Mouse (Mus musculus): ENCODE results near the gene Rae1.

Gene Rae1

GRCm38 (mm10) chr2:173027169-173027823 is 27.4 kb downstream of the Rae1 start:
- no peak for DNase-seq (ENCODE audit: low spot score in 2 of 2)

- peak; percentile 46 to 70 for DNase-seq (ENCODE audit: low spot score in 2 of 2)
Observed at GRCm38 (mm10) chr2:173027824-173028495, 28.0 kb downstream of the Rae1 start.

GRCm38 (mm10) chr2:173028508-173029031 is 28.7 kb downstream of the Rae1 start:
- DNase-seq (ENCODE audit: low spot score in 2 of 2), result peak in 1 of 2 experiments; percentile 68

DNA sequence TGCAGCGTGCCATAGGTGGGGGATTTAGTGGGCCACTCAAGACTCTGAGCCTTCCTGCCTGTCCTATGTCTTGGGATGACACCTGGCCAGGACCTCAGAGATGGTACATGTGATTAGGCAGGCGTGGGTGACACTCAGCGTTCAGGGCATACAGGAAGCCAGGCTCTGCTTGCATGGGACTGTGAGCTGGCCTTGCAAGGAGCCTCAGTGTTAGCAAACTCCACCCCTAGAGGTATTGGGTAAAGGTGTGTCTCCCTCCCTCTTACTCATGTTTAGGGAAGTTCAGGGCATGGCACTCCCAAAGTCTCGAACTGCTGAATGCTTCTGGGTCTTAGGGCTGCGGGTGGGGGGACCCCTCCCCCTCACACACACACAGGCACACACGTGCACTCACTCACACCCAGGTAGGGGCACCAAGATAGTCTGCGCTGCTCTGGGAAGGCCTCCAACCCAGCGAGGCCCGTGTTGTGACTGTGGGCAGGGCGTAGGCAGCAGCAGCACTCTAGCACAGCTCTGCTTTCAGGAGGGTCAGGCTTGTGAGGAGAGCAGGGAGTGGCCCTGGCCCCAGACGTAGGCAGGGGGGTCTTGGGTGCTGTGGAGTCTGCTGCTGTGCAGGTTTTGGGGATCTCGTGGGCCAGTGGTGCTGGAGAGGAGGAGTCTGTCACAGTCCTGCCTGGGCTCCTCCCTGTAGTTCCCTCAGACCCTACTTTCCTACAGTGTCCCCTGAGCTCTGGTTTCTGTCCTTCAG is 30.8 kb downstream of the Rae1 start:
- no peak for DNase-seq (ENCODE audit: low spot score in 2 of 2)

GRCm38 (mm10) chr2:173033531-173033930 is 33.6 kb downstream of the Rae1 start:
- peak in 1 of 2 experiments; percentile 44 for DNase-seq (ENCODE audit: low spot score in 2 of 2)

- peak; percentile 84 to 86 for DNase-seq (ENCODE audit: low spot score in 2 of 2)
Observed at GRCm38 (mm10) chr2:173034998-173035397, 35.1 kb downstream of the Rae1 start.

DNA sequence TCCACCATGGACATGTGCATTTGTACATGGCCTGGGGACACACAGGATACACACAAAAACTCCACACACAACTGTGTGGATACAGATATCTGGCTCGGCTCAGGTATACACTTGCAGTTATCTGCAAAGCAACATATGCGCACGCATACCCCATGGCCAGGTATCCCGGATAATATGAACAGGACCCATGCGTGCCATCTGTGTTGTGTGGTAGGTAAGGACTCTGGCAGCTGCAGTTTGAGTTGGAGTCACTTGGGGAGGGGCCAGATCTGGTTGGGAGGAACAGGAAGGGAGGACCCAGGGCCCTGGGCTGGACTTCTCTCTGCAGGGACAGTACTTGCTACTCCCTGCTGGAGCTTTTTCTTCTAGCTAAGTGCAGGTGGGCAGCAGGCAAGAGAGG is 35.7 kb downstream of the Rae1 start:
- peak in 1 of 2 experiments; percentile 50 for DNase-seq (ENCODE audit: low spot score in 2 of 2)

- DNase-seq (ENCODE audit: low spot score in 2 of 2), result no peak
Observed at GRCm38 (mm10) chr2:173036055-173036454, 36.1 kb downstream of the Rae1 start.

DNA sequence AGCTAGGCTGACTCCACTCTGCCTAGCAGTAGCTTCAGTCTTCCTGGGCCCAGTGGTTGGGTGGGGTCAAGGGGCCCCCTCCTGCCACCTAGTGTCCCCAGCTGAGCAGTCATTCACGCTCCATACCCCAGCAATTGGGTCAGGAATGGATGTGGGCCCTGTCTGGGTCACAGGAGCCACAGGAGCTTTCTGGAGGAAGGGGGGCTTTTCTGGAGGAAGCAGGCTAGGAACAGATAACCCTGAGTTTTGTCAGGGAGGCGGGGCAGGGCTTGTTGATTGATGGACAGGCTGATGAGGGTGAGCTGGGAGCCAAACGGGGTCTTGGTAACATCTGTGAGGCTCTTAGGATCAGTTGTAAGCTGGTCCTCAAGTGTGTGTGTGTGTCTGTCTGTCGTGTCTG is 36.7 kb downstream of the Rae1 start:
- DNase-seq (ENCODE audit: low spot score in 2 of 2), result peak in 1 of 2 experiments; percentile 57

DNA sequence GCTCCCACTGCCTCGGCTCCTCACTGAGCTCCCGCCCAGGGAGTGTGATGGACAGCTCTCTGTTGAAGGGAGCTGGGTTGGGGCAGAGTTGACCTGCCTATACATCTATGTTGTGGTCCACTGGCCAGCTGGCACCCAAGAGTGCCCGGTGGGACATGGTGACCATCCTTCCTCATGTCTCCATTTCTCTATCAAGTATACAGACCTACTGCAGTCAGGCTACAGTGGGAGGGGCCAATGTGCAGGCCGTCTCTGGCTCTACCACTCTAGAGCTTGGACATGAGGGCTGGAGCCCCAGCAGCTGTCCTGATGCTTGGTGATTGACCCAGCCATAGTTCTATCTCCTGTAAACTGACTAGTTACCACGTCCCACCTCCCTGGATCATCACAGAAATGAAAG is 37.4 kb downstream of the Rae1 start:
- DNase-seq (ENCODE audit: low spot score in 2 of 2), result peak in 1 of 2 experiments; percentile 65

GRCm38 (mm10) chr2:173037827-173038607 is 38.1 kb downstream of the Rae1 start:
- DNase-seq (ENCODE audit: low spot score in 2 of 2), result peak; percentile 88 to 89

DNA sequence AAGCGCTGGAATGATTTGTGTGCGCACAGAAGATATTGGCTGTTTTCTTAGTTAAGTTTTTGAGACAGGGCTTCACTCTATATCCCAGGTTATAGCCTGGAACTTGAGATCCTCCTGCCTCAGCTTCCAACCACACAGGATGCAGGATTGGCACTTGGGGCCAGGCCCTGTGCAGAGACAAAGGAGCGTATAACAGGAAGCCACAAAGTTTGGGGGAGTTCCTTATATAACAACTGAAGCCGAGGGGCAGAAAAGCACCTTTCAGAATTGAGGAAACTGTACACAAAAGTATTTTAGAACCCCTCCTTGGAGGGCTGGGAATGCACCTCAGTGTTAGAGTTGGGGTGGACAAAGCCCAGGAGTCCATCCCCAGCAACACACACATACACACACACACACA is 39.1 kb downstream of the Rae1 start:
- DNase-seq (ENCODE audit: low spot score in 2 of 2), result no peak

GRCm38 (mm10) chr2:173040803-173041202 is 40.9 kb downstream of the Rae1 start:
- DNase-seq (ENCODE audit: low spot score in 2 of 2), result no peak

GRCm38 (mm10) chr2:173041242-173041641 is 41.3 kb downstream of the Rae1 start:
- DNase-seq (ENCODE audit: low spot score in 2 of 2), result no peak

DNA sequence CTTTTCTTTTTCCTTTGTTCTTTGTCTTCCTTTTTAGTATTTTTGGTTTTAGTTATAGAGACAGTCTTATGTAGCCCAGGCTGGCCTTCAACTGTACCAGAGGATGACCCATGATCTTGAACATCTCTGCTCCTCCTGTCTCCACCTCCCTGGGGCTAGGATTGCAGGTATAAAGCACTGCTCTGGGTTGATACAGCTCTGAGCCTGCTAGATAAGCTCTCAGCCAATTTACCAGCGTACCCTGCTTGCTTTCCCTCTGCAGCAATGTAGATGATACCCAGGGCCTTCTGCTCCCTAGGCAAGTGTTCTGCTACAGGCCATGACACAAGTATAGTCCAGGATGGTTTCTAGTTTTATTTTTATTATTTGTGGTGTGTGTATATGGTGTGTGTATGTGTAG is 42.0 kb downstream of the Rae1 start:
- DNase-seq (ENCODE audit: low spot score in 2 of 2), result no peak

- no peak for DNase-seq (ENCODE audit: low spot score in 2 of 2)
Observed at GRCm38 (mm10) chr2:173042504-173043162, 42.7 kb downstream of the Rae1 start.

GRCm38 (mm10) chr2:173044198-173044970 is 44.5 kb downstream of the Rae1 start:
- no peak for DNase-seq (ENCODE audit: low spot score in 2 of 2)

GRCm38 (mm10) chr2:173046582-173047297 is 46.8 kb downstream of the Rae1 start:
- DNase-seq (ENCODE audit: low spot score in 2 of 2), result peak in 1 of 2 experiments; percentile 71

GRCm38 (mm10) chr2:173047471-173047870 is 47.6 kb downstream of the Rae1 start:
- DNase-seq (ENCODE audit: low spot score in 2 of 2), result no peak
